Mouse (Mus musculus) limb, embryonic 14.5 days (tissue): ENCODE measurements at regions not wholly inside any gene's neighbourhood (a gene's known extent, or its start where the extent isn't known, plus 50 kb on each side); places are given as distances from the start of the nearest gene placed in this dataset.

Experiments used
- ATAC-seq: fragments of 200-750 bp; cut with Nextera tagmentation; 2 replicates; pipeline ENCODE4 v1.8.0; 2017; ENCODE audit warnings: low read depth, moderate number of reproducible peaks, moderate TSS enrichment; ENCODE audit not compliant: low FRiP score
- DNase-seq: peaks from one replicate; pipeline ENCODE4 v3.0.0-alpha.2; 2015; ENCODE audit warnings: low spot score
- H3K27ac ChIP-seq: fragments of 300-500 bp; sonication (generic); replicated peaks from 2 replicates; pipeline ENCODE4 v1.5.1; 2014; ENCODE audit warnings: low read depth, mild to moderate bottlenecking, low read length, moderate library complexity, mixed read lengths
- H3K27me3 ChIP-seq: fragments of 300-500 bp; sonication (generic); 2 replicates; pipeline ENCODE4 v1.6.1; 2014; ENCODE audit warnings: low read length, mixed read lengths; ENCODE audit not compliant: control insufficient read depth, insufficient read depth
- H3K36me3 ChIP-seq: fragments of 300-500 bp; sonication (generic); 2 replicates; pipeline ENCODE4 v1.6.1; 2014; ENCODE audit warnings: mild to moderate bottlenecking, low read length, moderate library complexity, mixed read lengths; ENCODE audit not compliant: control insufficient read depth, insufficient read depth
- H3K4me1 ChIP-seq: fragments of 300-500 bp; sonication (generic); 2 replicates; pipeline ENCODE4 v1.6.1; 2014; ENCODE audit warnings: antibody characterized with exemption, low read length, mixed read lengths; ENCODE audit not compliant: control insufficient read depth, insufficient read depth
- H3K4me2 ChIP-seq: fragments of 300-500 bp; sonication (generic); replicated peaks from 2 replicates; pipeline ENCODE4 v1.6.1; 2014; ENCODE audit warnings: low read depth, mild to moderate bottlenecking, low read length, moderate library complexity; ENCODE audit not compliant: severe bottlenecking
- H3K4me3 ChIP-seq: fragments of 300-500 bp; sonication (generic); replicated peaks from 2 replicates; pipeline ENCODE4 v1.5.1; 2014; ENCODE audit warnings: low read length
- H3K9ac ChIP-seq: fragments of 300-500 bp; sonication (generic); 2 replicates; pipeline ENCODE4 v1.6.1; 2014; ENCODE audit warnings: mild to moderate bottlenecking, low read depth, low read length, moderate library complexity; ENCODE audit not compliant: severe bottlenecking
- H3K9me3 ChIP-seq: fragments of 300-500 bp; sonication (generic); 2 replicates; pipeline ENCODE4 v1.6.1; 2016; ENCODE audit warnings: low read length; ENCODE audit not compliant: control insufficient read depth
- POLR2A ChIP-seq: fragments of 200-500 bp; IDR thresholded peaks from 2 replicates; pipeline ENCODE4 v1.8.0; 2012; ENCODE audit warnings: inconsistent platforms, mild to moderate bottlenecking, moderate library complexity, borderline replicate concordance; ENCODE audit not compliant: insufficient read depth, insufficient read length; ENCODE audit errors: extremely low read depth
- WGBS: fragments of 180-500 bp; shearing (Covaris S2); extraction: QIAGEN DNeasy Blood & Tissue Kit; methylation state at CpG from one replicate; pipeline ENCODE4 v1.1.7; 2014; 5-methylcytosine and 5-hydroxymethylcytosine counted together

DNA sequence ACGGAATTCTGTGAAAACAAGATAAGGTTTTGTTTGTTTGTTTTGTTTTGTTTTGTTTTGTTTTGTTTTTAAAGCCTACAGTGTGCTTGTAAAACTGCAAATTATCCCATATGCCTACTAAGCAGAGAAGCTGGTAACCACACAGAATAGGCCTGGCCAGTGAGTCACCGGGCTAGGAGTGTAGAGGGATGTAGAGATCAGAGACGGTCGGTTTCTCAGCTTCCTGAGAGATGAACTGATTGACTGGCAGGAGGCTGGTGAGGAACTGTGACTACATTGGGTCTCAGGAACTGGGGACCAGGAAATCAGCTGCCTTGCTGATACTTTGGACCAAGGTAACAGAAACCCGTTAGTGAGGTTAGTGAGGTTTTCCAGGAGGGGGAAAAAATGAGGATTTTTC is 100.6 kb upstream of the Hmga2 start:
- ATAC-seq = no peak
- H3K9me3 ChIP-seq = peaks cover 4% of the 10 kb centered on the region; the same call in 1 of the 2 replicates
- H3K4me2 ChIP-seq = no peak overlapping the region
- H3K36me3 ChIP-seq = no peaks in the 10 kb centered on the region
- H3K4me3 ChIP-seq = no peak overlapping the region
- no peak overlapping the region for H3K27ac ChIP-seq
- TF ChIP-seq POLR2A = no peak
- H3K4me1 ChIP-seq = peaks cover 5% of the 10 kb centered on the region; the same call in 1 of the 2 replicates
- H3K27me3 ChIP-seq = no peaks in the 10 kb centered on the region
- no peak for DNase-seq
- WGBS = 44% methylated on average over 5 of the region's 5 CpGs
- H3K9ac ChIP-seq = no peak overlapping the region

DNA sequence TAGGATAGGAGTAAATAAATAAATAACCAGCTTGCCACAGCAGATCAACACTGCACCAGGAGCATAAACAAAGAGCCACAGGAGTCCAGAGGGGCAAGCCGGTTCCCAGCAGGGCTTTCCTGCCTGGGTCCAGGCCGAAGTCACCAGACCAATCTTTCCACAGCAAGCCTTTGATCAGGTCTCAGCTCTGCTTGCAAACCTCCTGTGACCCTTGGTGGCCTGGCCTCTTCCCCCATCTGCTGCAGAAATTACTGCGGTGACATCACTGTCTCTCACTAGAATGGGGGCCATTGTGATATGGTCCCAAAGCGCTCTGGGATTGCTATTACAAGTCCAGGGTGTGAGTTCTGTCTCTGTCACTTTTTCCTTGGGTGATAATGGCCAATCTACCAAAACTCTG is 99.9 kb upstream of the Hmga2 start:
- ATAC-seq = no peak
- Histone ChIP-seq H3K4me1 (peaks cover 11% of the 10 kb centered on the region; the same call in 1 of the 2 replicates), H3K9me3 (peaks cover 4% of the 10 kb centered on the region; the same call in 1 of the 2 replicates), H3K4me2 (no peak overlapping the region), H3K36me3 (no peaks in the 10 kb centered on the region), H3K9ac (no peak overlapping the region), H3K4me3 (no peak overlapping the region), H3K27me3 (no peaks in the 10 kb centered on the region), H3K27ac (no peak overlapping the region)
- 24% methylated on average over 4 of the region's 4 CpGs for WGBS
- TF ChIP-seq POLR2A = no peak
- DNase-seq = no peak

DNA sequence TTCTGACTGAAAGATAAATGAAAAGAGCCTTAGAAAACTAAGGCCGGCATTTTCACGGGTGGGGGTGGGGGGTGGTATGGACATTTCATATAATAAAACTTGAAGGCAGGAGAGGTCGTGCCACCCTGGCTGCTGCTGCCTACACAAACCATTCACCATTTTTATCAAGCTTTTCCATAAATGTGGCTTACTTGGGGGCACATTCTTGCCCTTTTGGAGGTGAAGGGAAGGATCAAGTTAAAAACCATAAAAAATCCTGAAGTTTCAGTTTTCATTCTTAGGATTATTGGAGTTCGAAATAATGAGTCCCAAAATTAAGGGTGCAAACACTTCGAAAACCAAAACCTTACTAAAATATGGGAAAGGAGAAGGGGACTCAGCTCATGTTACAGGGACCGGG is 95.1 kb upstream of the Hmga2 start:
- Histone ChIP-seq H3K4me3 (no peak overlapping the region), H3K9ac (no peak overlapping the region), H3K4me1 (peaks cover 11% of the 10 kb centered on the region; the same call in 1 of the 2 replicates), H3K36me3 (no peaks in the 10 kb centered on the region), H3K9me3 (no peaks in the 10 kb centered on the region), H3K27me3 (no peaks in the 10 kb centered on the region), H3K4me2 (no peak overlapping the region; the same call in 1 of the 2 replicates), H3K27ac (no peak overlapping the region)
- 1% methylated on average over 6 of the region's 6 CpGs for WGBS
- ATAC-seq (no peak), DNase-seq (no peak)
- TF ChIP-seq POLR2A = no peak

DNA sequence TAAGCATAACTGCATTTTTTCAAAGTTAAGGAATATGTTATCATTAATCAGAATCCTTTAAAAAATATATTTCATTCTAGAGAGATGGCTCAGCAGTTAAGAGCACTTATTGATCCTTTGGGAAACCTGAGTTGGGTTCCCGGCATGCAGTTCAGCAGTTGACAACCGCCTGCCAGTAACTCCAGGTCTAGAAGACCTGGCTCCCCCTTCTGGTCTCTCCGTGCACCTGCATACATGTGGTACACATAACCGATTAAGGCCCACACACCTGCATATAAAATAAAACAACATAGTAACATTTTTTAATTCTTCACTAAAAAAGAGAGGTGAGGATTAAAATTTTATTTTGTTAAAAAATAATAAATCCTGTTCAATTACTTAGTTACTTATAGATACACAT is 89.7 kb upstream of the Hmga2 start:
- no peak overlapping the region for H3K4me3 ChIP-seq
- H3K9me3 ChIP-seq = no peaks in the 10 kb centered on the region
- WGBS = 94% methylated on average over 4 of the region's 4 CpGs

DNA sequence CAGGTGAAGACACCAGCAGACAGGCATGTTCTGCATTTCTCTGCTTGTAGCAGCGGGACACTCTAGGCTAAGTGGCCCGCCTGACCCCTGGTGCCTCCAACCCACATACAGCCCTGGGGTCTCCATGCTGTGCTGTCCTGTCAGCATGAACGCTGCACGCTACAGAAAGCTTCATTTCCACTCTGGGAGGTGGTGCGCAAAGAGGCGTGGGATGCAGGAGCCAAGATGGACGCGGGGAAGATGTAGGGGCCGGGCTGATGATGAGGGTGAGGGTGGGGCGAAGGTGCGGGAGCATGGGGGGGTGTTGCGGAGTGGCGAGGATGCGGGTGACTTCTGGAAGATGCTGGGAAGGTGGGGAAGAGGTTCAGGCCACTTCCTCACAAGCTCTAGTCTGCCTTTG is 88.6 kb upstream of the Hmga2 start:
- Histone ChIP-seq H3K9me3 (no peaks in the 10 kb centered on the region), H3K27ac (no peak overlapping the region), H3K4me2 (peak overlapping the region; percentile 10), H3K4me3 (no peak overlapping the region), H3K9ac (no peak overlapping the region), H3K4me1 (peaks cover 10% of the 10 kb centered on the region; the same call in 1 of the 2 replicates), H3K36me3 (no peaks in the 10 kb centered on the region), H3K27me3 (no peaks in the 10 kb centered on the region)
- TF ChIP-seq POLR2A = no peak
- WGBS = 30% methylated on average over 14 of the region's 14 CpGs
- DNase-seq (no peak), ATAC-seq (no peak)

More for the DNA sequence above, 89.7 kb upstream of the Hmga2 start:
- Histone ChIP-seq H3K36me3 (no peaks in the 10 kb centered on the region), H3K27me3 (no peaks in the 10 kb centered on the region), H3K27ac (no peak overlapping the region), H3K9ac (no peak overlapping the region), H3K4me1 (peaks cover 10% of the 10 kb centered on the region; the same call in 1 of the 2 replicates), H3K4me2 (no peak overlapping the region)
- DNase-seq (no peak), ATAC-seq (no peak)
- TF ChIP-seq POLR2A = no peak

DNA sequence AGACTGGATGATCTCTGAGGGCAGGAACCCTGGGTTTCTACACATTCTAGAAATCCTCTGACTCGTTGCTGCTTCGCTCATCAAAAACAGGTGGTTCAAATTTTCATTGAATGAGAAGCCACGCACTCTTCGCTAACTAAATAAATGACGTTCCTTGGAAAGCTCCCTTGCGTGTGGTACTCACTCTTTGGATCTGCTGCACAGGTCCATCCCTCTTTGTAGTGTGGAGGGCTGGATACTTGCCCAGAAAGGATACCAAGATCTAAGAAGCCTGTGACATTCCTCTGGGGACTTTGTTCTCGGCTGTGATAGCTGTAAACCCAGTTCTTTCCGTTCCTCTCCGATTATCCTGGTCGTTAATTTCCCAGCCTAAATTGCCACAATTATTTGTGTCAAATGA is 87.7 kb upstream of the Hmga2 start:
- no peak overlapping the region for H3K9ac ChIP-seq
- no peak for TF ChIP-seq POLR2A
- H3K27me3 ChIP-seq = no peaks in the 10 kb centered on the region
- peak overlapping the region; percentile 10; the same call in 1 of the 2 replicates for H3K4me2 ChIP-seq
- peaks cover 10% of the 10 kb centered on the region; the same call in 1 of the 2 replicates for H3K4me1 ChIP-seq
- no peaks in the 10 kb centered on the region for H3K9me3 ChIP-seq
- DNase-seq (peak; percentile 61), ATAC-seq (no peak)
- no peak overlapping the region for H3K4me3 ChIP-seq
- no peaks in the 10 kb centered on the region for H3K36me3 ChIP-seq
- H3K27ac ChIP-seq = no peak overlapping the region
- 11% methylated on average over 10 of the region's 10 CpGs for WGBS
